Mouse (Mus musculus) ES-E14 (cell line): ENCODE measurements around the gene Odf3. TPM values are rescaled to one million over a fixed set of nuclear protein-coding genes. Genes with fewer than 3 reads are reported as not detected.

ENCODE experiments used
- DNase-seq: peaks from one replicate; pipeline ENCODE4 v3.0.0-alpha.2; 2013; ENCODE audit warnings: low read depth, low spot score
- H3K27ac ChIP-seq: 2 replicates; pipeline ENCODE4 v1.5.1; 2012; ENCODE audit warnings: low read depth, mild to moderate bottlenecking, low read length, moderate library complexity, mixed read lengths; ENCODE audit not compliant: poor library complexity, insufficient read depth, severe bottlenecking
- H3K36me3 ChIP-seq: 2 replicates; pipeline ENCODE4 v1.6.1; 2012; ENCODE audit warnings: mild to moderate bottlenecking, low read length, moderate library complexity, mixed read lengths; ENCODE audit not compliant: control insufficient read depth, poor library complexity, insufficient read depth, severe bottlenecking
- H3K4me1 ChIP-seq, 2 experiments: fragments of 150-350 bp in 1 of 2; sonication (generic) in 1 of 2; 2 replicates each; pipeline ENCODE4 v1.6.1; 2012; ENCODE audit warnings: low read length in 2 of 2, mild to moderate bottlenecking in 1 of 2, mixed read lengths in 1 of 2; ENCODE audit not compliant: control insufficient read depth in 2 of 2, insufficient read depth in 2 of 2, poor library complexity in 1 of 2
- H3K4me3 ChIP-seq, 2 experiments: fragments of 150-350 bp in 1 of 2; sonication (generic) in 1 of 2; 2 replicates each; pipeline ENCODE4 v1.5.1; 2012; ENCODE audit warnings: low read length in 2 of 2, low read depth in 1 of 2, mild to moderate bottlenecking in 1 of 2, mixed read lengths in 1 of 2; ENCODE audit not compliant: insufficient read depth in 1 of 2, poor library complexity in 1 of 2, severe bottlenecking in 1 of 2
- H3K9ac ChIP-seq: 2 replicates; pipeline ENCODE4 v1.6.1; 2012; ENCODE audit warnings: low read depth, mild to moderate bottlenecking, low read length, mixed read lengths; ENCODE audit not compliant: poor library complexity, insufficient read depth, severe bottlenecking
- H3K9me3 ChIP-seq: fragments of 150-350 bp; sonication (generic); 2 replicates; pipeline ENCODE4 v1.6.1; 2012; ENCODE audit warnings: low read depth, mild to moderate bottlenecking, low read length; ENCODE audit not compliant: control insufficient read depth, insufficient read depth
- CHD2 ChIP-seq: IDR thresholded peaks from 2 replicates; pipeline ENCODE4 v1.6.1; 2014; ENCODE audit warnings: mild to moderate bottlenecking, low read depth, low read length, inconsistent platforms
- HCFC1 ChIP-seq: IDR thresholded peaks from 2 replicates; pipeline ENCODE4 v1.6.1; 2012; ENCODE audit warnings: low read length, inconsistent platforms, borderline replicate concordance; ENCODE audit not compliant: insufficient read depth
- MAFK ChIP-seq: IDR thresholded peaks from 2 replicates; pipeline ENCODE4 v1.6.1; 2014; ENCODE audit warnings: mild to moderate bottlenecking, low read depth, low read length, inconsistent platforms; ENCODE audit not compliant: insufficient read depth
- ZC3H11A ChIP-seq: IDR thresholded peaks from 2 replicates; pipeline ENCODE4 v1.6.1; 2012; ENCODE audit warnings: low read depth, mild to moderate bottlenecking, inconsistent platforms, low read length, borderline replicate concordance
- ZNF384 ChIP-seq: IDR thresholded peaks from 2 replicates; pipeline ENCODE4 v1.6.1; 2012; ENCODE audit warnings: low read depth, low read length, inconsistent platforms
- in situ Hi-C, 2 experiments: fragments of 600-800 bp; cut with MboI; formaldehyde crosslinking; loops; one replicate each; pipeline ENCODE4 v1.15.1; 2025; ENCODE audit warnings: low sequenced_read_pairs in 2 of 2, inconsistent platforms in 1 of 2; ENCODE audit not compliant: unreplicated experiment in 2 of 2
- total RNA-seq: library from RNA; depleted of rRNA; stranded (reverse); fragments of 300-350 nt; gene quantifications from 2 replicates; pipeline ENCODE4 v1.2.3, GENCODE M21; 2012

Odf3 gene
- total RNA-seq, 1 experiment, result not detected

DNA sequence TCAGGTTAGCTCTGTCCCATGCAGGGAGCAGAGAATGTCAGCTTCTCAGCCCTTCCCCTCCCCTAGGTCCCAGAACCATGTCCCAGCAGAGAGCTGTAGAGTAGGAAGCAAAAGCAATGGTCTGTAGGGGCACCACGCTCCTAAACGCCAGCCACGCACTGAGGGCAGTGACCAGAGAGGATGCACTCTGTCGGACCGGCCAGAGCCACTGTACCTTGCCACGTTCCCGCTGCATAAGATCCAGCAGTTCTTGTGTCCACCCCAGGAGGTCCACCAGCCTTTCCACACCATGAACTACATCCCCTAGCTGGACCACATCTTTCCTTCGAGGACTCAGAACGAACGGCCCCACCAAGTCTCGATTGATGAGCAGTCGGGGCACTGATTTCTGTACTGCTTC is 17.2 kb downstream of the Odf3 start:
- no peak for DNase-seq
- Histone ChIP-seq H3K4me1 (no peaks in the 10 kb centered on the region), H3K36me3 (peaks cover 51% of the 10 kb centered on the region), H3K9ac (no peak overlapping the region), H3K9me3 (no peaks in the 10 kb centered on the region), H3K27ac (no peak overlapping the region), H3K4me3 (no peak overlapping the region)
- TF ChIP-seq MAFK (no peak), ZNF384 (no peak), HCFC1 (no peak), CHD2 (no peak), ZC3H11A (no peak)
- in situ Hi-C loops, result no loop called here

DNA sequence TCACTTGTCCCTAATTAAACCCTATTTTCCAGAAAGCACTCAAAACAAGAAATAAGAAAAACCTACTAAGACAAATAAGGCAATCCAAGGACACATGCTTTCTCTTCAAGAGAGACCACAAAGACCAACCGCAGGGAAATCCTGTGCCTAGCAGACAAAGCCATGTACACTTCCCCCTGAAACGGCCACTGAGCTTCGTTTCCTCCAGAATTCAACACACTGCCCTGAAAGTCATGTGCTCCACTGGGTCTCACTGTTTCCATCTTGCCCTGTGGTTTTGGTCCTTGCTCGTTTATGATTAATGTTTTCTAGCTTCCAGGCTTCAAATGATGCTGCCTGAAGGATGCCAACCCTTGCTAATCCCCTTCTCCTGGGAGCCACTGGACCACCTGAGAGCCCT is 26.6 kb downstream of the Odf3 start:
- Histone ChIP-seq H3K27ac (no peak overlapping the region), H3K4me3 (no peak overlapping the region), H3K9me3 (no peaks in the 10 kb centered on the region), H3K4me1 (no peaks in the 10 kb centered on the region), H3K9ac (no peak overlapping the region), H3K36me3 (peaks cover 34% of the 10 kb centered on the region)
- no peak for DNase-seq
- in situ Hi-C loops, result no loop called here
- TF ChIP-seq MAFK (no peak), HCFC1 (no peak), CHD2 (no peak), ZNF384 (no peak), ZC3H11A (no peak)

DNA sequence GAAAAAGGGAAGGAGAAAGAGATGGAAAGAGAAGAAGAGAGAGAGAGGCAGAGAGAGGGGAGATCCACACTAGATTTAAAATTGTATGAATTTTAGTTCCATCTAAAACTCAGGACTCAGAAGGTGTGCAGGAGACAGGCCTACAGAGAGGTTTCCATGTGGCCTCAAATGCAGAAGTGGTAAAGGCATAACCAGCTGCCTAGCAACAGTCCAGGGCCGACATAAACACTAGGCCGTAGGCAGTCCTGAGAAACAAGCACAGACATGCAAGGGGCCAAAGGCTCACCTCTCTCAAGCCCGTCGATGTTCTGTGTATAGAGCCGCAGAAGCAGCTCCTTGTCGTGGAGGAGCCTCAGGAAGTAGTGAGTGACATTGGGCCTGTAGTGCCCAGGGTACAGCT is 29.8 kb downstream of the Odf3 start:
- H3K4me3 ChIP-seq, result no peak overlapping the region
- in situ Hi-C loops, result no loop called here
- no peaks in the 10 kb centered on the region for H3K4me1 ChIP-seq
- no peak overlapping the region for H3K27ac ChIP-seq
- H3K9ac ChIP-seq, result peak overlapping the region; percentile 34; the same call in 1 of the 2 replicates
- DNase-seq, result no peak
- no peak for TF ChIP-seq CHD2
- no peak for TF ChIP-seq HCFC1
- TF ChIP-seq ZC3H11A, result no peak
- no peak for TF ChIP-seq ZNF384
- no peak for TF ChIP-seq MAFK
- H3K36me3 ChIP-seq, result peaks cover 31% of the 10 kb centered on the region
- no peaks in the 10 kb centered on the region for H3K9me3 ChIP-seq

DNA sequence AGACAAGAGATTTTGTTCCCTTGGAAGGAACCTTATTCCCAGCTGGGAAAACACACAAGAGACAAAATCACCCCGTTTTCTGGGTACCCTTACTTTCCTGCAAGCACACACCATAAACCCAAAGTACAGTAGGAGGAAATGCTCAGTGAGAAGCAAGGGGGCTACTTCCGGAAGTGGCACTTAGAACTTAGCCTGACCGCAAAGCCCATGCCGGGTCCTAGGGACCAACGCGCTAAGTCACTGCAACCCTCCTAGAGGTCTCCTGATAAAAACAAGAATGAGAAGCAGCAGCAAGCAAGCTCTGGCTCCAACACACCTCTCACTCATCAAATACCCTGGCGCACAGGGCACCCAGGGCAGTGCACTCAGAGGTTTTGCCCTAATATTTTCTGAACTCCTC is 31.8 kb downstream of the Odf3 start:
- DNase-seq, result no peak
- in situ Hi-C loops, result no loop called here
- Histone ChIP-seq H3K36me3 (peaks cover 28% of the 10 kb centered on the region), H3K27ac (no peak overlapping the region), H3K4me3 (no peak overlapping the region), H3K9ac (no peak overlapping the region), H3K4me1 (0 out of 4 replicates have a peak, but pooled peaks cover 0 to 3% of the 10 kb centered on the region in 2 experiments), H3K9me3 (no peaks in the 10 kb centered on the region)
- no peak for TF ChIP-seq CHD2
- TF ChIP-seq MAFK, result no peak
- no peak for TF ChIP-seq ZC3H11A
- no peak for TF ChIP-seq HCFC1
- TF ChIP-seq ZNF384, result no peak

DNA sequence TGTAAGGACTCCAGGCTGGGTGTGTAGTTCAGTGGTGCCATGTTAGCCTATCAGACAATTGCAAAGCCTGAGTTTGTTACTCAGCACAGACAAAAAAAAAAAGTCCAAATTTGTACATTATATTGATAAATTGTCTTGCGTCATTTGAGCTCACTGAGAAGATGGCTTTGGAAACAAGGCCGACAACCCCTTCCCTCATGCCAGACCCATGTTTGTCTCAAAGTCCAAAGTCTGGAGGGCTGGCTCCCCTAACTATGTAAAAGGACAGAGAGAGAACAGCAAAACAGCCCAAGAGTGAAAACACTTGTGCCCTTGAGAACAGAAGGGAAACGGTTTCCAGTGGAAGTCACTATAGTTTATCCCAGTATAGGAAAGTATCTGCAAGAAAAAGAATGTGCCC is 32.8 kb downstream of the Odf3 start:
- Histone ChIP-seq H3K4me1 (0 out of 4 replicates have a peak, but pooled peaks cover 0 to 3% of the 10 kb centered on the region in 2 experiments), H3K9me3 (no peaks in the 10 kb centered on the region), H3K9ac (no peak overlapping the region), H3K27ac (no peak overlapping the region), H3K4me3 (no peak overlapping the region), H3K36me3 (peaks cover 21% of the 10 kb centered on the region)
- in situ Hi-C loops, result no loop called here
- TF ChIP-seq ZC3H11A, result no peak
- no peak for TF ChIP-seq ZNF384
- TF ChIP-seq HCFC1, result no peak
- TF ChIP-seq CHD2, result no peak
- no peak for TF ChIP-seq MAFK
- DNase-seq, result no peak
